Mouse (Mus musculus) megakaryocyte-erythroid progenitor cell, adult 5-6 weeks (primary cell): ENCODE data around the gene Il22ra2. TPM values are rescaled to one million over a fixed set of nuclear protein-coding genes. Genes with fewer than 3 reads are reported as not detected.

Source experiments
- ATAC-seq: replicated peaks from 2 replicates; pipeline ENCODE4 v1.8.0; 2016; ENCODE audit warnings: mild to moderate bottlenecking, inconsistent platforms; ENCODE audit not compliant: severe bottlenecking, poor library complexity, low FRiP score, low TSS enrichment
- total RNA-seq, 2 experiments: library from RNA; stranded (forward) in 1 of 2; stranded (reverse) in 1 of 2; fragments of 200-1000, 215-1000 nt in 1 of 2; fragments of >200 nt in 1 of 2; fragmentation: Nextera tagmentation in 1 of 2; gene quantifications; 2 replicates each; pipeline ENCODE4 v1.2.3; 2014 to 2017

The Il22ra2 gene
- total RNA-seq, 2 experiments from 2014 or later: not detected

- ATAC-seq: no peak
Measured at GRCm38 (mm10) chr10:19599331-19600092, 22.3 kb upstream of the Il22ra2 start.

GRCm38 (mm10) chr10:19600093-19600420 is 21.7 kb upstream of the Il22ra2 start:
- ATAC-seq: no peak

GRCm38 (mm10) chr10:19601502-19601901 is 20.3 kb upstream of the Il22ra2 start:
- ATAC-seq: peak; percentile 35; the same call in 1 of the 2 replicates

- no peak for ATAC-seq
Measured at GRCm38 (mm10) chr10:19603231-19603630, 18.6 kb upstream of the Il22ra2 start.

- no peak for ATAC-seq
Measured at GRCm38 (mm10) chr10:19609125-19609524, 12.7 kb upstream of the Il22ra2 start.

- ATAC-seq: no peak
Measured at GRCm38 (mm10) chr10:19611616-19612015, 10.2 kb upstream of the Il22ra2 start.

GRCm38 (mm10) chr10:19613111-19613753 is 8.6 kb upstream of the Il22ra2 start:
- ATAC-seq: peak; percentile 60

GRCm38 (mm10) chr10:19619736-19620135 is 2.1 kb upstream of the Il22ra2 start:
- ATAC-seq: no peak

GRCm38 (mm10) chr10:19624617-19625016 is 2.8 kb downstream of the Il22ra2 start:
- no peak for ATAC-seq

- no peak for ATAC-seq
Measured at GRCm38 (mm10) chr10:19627342-19627741, 5.5 kb downstream of the Il22ra2 start.

GRCm38 (mm10) chr10:19627748-19628147 is 6.0 kb downstream of the Il22ra2 start:
- ATAC-seq: no peak

- no peak for ATAC-seq
Measured at GRCm38 (mm10) chr10:19631616-19632195, 9.9 kb downstream of the Il22ra2 start.

- no peak for ATAC-seq
Measured at GRCm38 (mm10) chr10:19638851-19639250, 17.1 kb downstream of the Il22ra2 start.

- no peak for ATAC-seq
Measured at GRCm38 (mm10) chr10:19639630-19640029, 17.8 kb downstream of the Il22ra2 start.

- ATAC-seq: no peak
Measured at GRCm38 (mm10) chr10:19645119-19645518, 23.3 kb downstream of the Il22ra2 start.

GRCm38 (mm10) chr10:19657426-19657825 is 35.6 kb downstream of the Il22ra2 start:
- no peak for ATAC-seq

- no peak for ATAC-seq
Measured at GRCm38 (mm10) chr10:19659953-19660352, 38.2 kb downstream of the Il22ra2 start.

GRCm38 (mm10) chr10:19668973-19669372 is 47.2 kb downstream of the Il22ra2 start:
- ATAC-seq: no peak

GRCm38 (mm10) chr10:19672015-19672414 is 50.2 kb downstream of the Il22ra2 start:
- peak; percentile 95 for ATAC-seq

- ATAC-seq: no peak
Measured at GRCm38 (mm10) chr10:19673146-19673545, 51.3 kb downstream of the Il22ra2 start.
